Mouse (Mus musculus): ENCODE results near the gene Fnbp1. TPM values are rescaled to one million over a fixed set of nuclear protein-coding genes. Genes with fewer than 3 reads are reported as not detected.
A peak's percentile ranks its signal among the peaks of the same experiment; 100 is the strongest.

The Fnbp1 gene
- polyA plus RNA-seq, 1 experiment from 2014 or later: 34.6 TPM

- ATAC-seq (ENCODE audit: insufficient read depth, low FRiP score): no peak
- no peaks in the 10 kb centered on the region for H3K4me1 ChIP-seq (ENCODE audit: control insufficient read depth, insufficient read depth, low read length)
- H3K4me3 ChIP-seq (replicated peaks; ENCODE audit: low read length): no peak overlapping the region
- H3K4me2 ChIP-seq (ENCODE audit: low read depth, low read length): no peak overlapping the region
- no peaks in the 10 kb centered on the region for H3K9me3 ChIP-seq (replicated peaks; ENCODE audit: control insufficient read depth, low read length)
- H3K27me3 ChIP-seq (ENCODE audit: control insufficient read depth, insufficient read depth, low read length): no peaks in the 10 kb centered on the region
- 92% methylated on average over 7 of the region's 7 CpGs for WGBS
- H3K36me3 ChIP-seq (ENCODE audit: control insufficient read depth, insufficient read depth, low read length): peaks cover 8% of the 10 kb centered on the region
- no peak overlapping the region for H3K9ac ChIP-seq (ENCODE audit: low read length)
- H3K27ac ChIP-seq (ENCODE audit: low read length): no peak overlapping the region
Observed at GRCm38 (mm10) chr2:31075836-31076235, 66.0 kb downstream of the Fnbp1 start.

- ATAC-seq (ENCODE audit: insufficient read depth, low FRiP score): no peak
- Histone ChIP-seq H3K9ac (ENCODE audit: low read length) (no peak overlapping the region), H3K27me3 (ENCODE audit: control insufficient read depth, insufficient read depth, low read length) (no peaks in the 10 kb centered on the region), H3K27ac (ENCODE audit: low read length) (no peak overlapping the region), H3K4me1 (ENCODE audit: control insufficient read depth, insufficient read depth, low read length) (no peaks in the 10 kb centered on the region), H3K4me2 (ENCODE audit: low read depth, low read length) (no peak overlapping the region), H3K9me3 (replicated peaks; ENCODE audit: control insufficient read depth, low read length) (no peaks in the 10 kb centered on the region), H3K4me3 (replicated peaks; ENCODE audit: low read length) (no peak overlapping the region), H3K36me3 (ENCODE audit: control insufficient read depth, insufficient read depth, low read length) (peaks cover 8% of the 10 kb centered on the region; the same call in 1 of the 2 replicates)
- 88% methylated on average over 2 of the region's 2 CpGs for WGBS
Observed at GRCm38 (mm10) chr2:31075168-31075567, 66.6 kb downstream of the Fnbp1 start.

- 90% methylated on average over 7 of the region's 7 CpGs for WGBS
Observed at GRCm38 (mm10) chr2:31069506-31069905, 72.3 kb downstream of the Fnbp1 start.

GRCm38 (mm10) chr2:31069114-31069445 lies 72.7 kb downstream of the Fnbp1 start:
- no peak for ATAC-seq (ENCODE audit: insufficient read depth, low FRiP score)
- WGBS: 88% methylated on average over 4 of the region's 4 CpGs
- peaks cover 8% of the 10 kb centered on the region for H3K36me3 ChIP-seq (ENCODE audit: control insufficient read depth, insufficient read depth, low read length)
- no peak overlapping the region for H3K9ac ChIP-seq (ENCODE audit: low read length)
- H3K4me2 ChIP-seq (ENCODE audit: low read depth, low read length): no peak overlapping the region
- no peaks in the 10 kb centered on the region for H3K27me3 ChIP-seq (ENCODE audit: control insufficient read depth, insufficient read depth, low read length)
- H3K4me3 ChIP-seq (replicated peaks; ENCODE audit: low read length): no peak overlapping the region
- H3K4me1 ChIP-seq (ENCODE audit: control insufficient read depth, insufficient read depth, low read length): no peaks in the 10 kb centered on the region
- no peak overlapping the region for H3K27ac ChIP-seq (ENCODE audit: low read length)
- H3K9me3 ChIP-seq (replicated peaks; ENCODE audit: control insufficient read depth, low read length): no peaks in the 10 kb centered on the region

More at GRCm38 (mm10) chr2:31069506-31069905, 72.3 kb downstream of the Fnbp1 start:
- Histone ChIP-seq H3K4me1 (ENCODE audit: control insufficient read depth, insufficient read depth, low read length) (no peaks in the 10 kb centered on the region), H3K27ac (ENCODE audit: low read length) (no peak overlapping the region), H3K27me3 (ENCODE audit: control insufficient read depth, insufficient read depth, low read length) (no peaks in the 10 kb centered on the region), H3K4me2 (ENCODE audit: low read depth, low read length) (no peak overlapping the region), H3K36me3 (ENCODE audit: control insufficient read depth, insufficient read depth, low read length) (peaks cover 8% of the 10 kb centered on the region), H3K4me3 (replicated peaks; ENCODE audit: low read length) (no peak overlapping the region), H3K9me3 (replicated peaks; ENCODE audit: control insufficient read depth, low read length) (no peaks in the 10 kb centered on the region), H3K9ac (ENCODE audit: low read length) (no peak overlapping the region)
- no peak for ATAC-seq (ENCODE audit: insufficient read depth, low FRiP score)

DNA sequence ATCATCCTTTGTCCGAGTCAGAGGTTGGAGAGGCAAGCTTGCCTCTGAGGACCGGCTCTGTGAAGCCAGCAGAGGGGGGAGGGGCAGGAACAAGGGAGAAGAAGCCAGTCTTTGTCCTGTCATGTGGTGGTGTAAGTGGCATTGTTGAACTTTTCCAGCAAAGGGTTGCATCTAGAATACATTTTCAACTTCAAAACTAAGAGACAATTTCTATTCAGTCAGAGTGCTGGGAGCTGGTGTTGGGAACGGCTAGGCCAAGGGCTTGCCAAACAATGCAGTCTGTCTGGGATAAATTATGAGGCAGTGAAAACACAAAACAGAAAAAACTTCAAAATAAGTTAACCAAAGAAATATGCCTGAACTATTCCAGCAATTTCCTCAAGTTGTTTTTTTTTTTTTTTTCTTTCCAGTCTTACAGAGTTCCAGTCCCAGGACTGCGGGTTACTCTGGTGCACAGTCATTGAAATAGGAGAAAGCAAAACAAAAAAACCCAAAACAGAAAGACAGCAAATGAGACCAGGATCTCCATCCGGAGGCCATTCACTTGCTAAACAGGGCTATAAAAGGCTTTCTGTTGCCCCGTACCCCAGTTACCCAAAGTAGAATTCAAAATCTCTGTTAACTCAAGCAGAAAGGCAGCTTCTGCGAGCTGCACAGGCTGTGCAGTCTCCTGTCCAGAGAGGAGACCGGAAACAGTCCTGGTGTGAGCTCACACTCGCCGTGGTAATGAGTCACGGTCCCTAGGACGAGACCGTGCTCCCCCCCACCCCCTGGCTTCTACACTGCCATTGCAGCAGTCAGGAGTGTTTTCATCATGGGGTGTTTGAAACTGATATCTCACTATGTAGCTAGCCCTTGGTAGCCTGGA lies 73.3 kb downstream of the Fnbp1 start:
- Histone ChIP-seq H3K9ac (ENCODE audit: low read length) (no peak overlapping the region), H3K27ac (ENCODE audit: low read length) (peak overlapping the region; percentile 18; the same call in 1 of the 2 replicates), H3K4me2 (ENCODE audit: low read depth, low read length) (no peak overlapping the region), H3K4me1 (ENCODE audit: control insufficient read depth, insufficient read depth, low read length) (no peaks in the 10 kb centered on the region), H3K9me3 (replicated peaks; ENCODE audit: control insufficient read depth, low read length) (no peaks in the 10 kb centered on the region), H3K4me3 (replicated peaks; ENCODE audit: low read length) (no peak overlapping the region), H3K27me3 (ENCODE audit: control insufficient read depth, insufficient read depth, low read length) (no peaks in the 10 kb centered on the region), H3K36me3 (ENCODE audit: control insufficient read depth, insufficient read depth, low read length) (peaks cover 8% of the 10 kb centered on the region)
- 58% methylated on average over 13 of the region's 13 CpGs for WGBS
- ATAC-seq (ENCODE audit: insufficient read depth, low FRiP score): no peak

- no peak for ATAC-seq (ENCODE audit: insufficient read depth, low FRiP score)
- Histone ChIP-seq H3K27ac (ENCODE audit: low read length) (no peak overlapping the region), H3K4me2 (ENCODE audit: low read depth, low read length) (no peak overlapping the region), H3K9ac (ENCODE audit: low read length) (no peak overlapping the region), H3K27me3 (ENCODE audit: control insufficient read depth, insufficient read depth, low read length) (no peaks in the 10 kb centered on the region), H3K36me3 (ENCODE audit: control insufficient read depth, insufficient read depth, low read length) (peaks cover 8% of the 10 kb centered on the region), H3K9me3 (replicated peaks; ENCODE audit: control insufficient read depth, low read length) (no peaks in the 10 kb centered on the region), H3K4me3 (replicated peaks; ENCODE audit: low read length) (no peak overlapping the region), H3K4me1 (ENCODE audit: control insufficient read depth, insufficient read depth, low read length) (no peaks in the 10 kb centered on the region)
- 64% methylated on average over 7 of the region's 7 CpGs for WGBS
Observed at GRCm38 (mm10) chr2:31067696-31068245, 74.0 kb downstream of the Fnbp1 start.

- ATAC-seq (ENCODE audit: insufficient read depth, low FRiP score): no peak
Observed at GRCm38 (mm10) chr2:31067059-31067595, 74.7 kb downstream of the Fnbp1 start.

GRCm38 (mm10) chr2:31066019-31066789 lies 75.6 kb downstream of the Fnbp1 start:
- Histone ChIP-seq H3K4me3 (replicated peaks; ENCODE audit: low read length) (no peak overlapping the region), H3K27me3 (ENCODE audit: control insufficient read depth, insufficient read depth, low read length) (no peaks in the 10 kb centered on the region), H3K9ac (ENCODE audit: low read length) (no peak overlapping the region), H3K27ac (ENCODE audit: low read length) (no peak overlapping the region), H3K4me2 (ENCODE audit: low read depth, low read length) (no peak overlapping the region), H3K36me3 (ENCODE audit: control insufficient read depth, insufficient read depth, low read length) (no peaks in the 10 kb centered on the region; the same call in 1 of the 2 replicates), H3K4me1 (ENCODE audit: control insufficient read depth, insufficient read depth, low read length) (no peaks in the 10 kb centered on the region), H3K9me3 (replicated peaks; ENCODE audit: control insufficient read depth, low read length) (no peaks in the 10 kb centered on the region)
- ATAC-seq (ENCODE audit: insufficient read depth, low FRiP score): no peak
- 81% methylated on average over 11 of the region's 11 CpGs for WGBS

More at GRCm38 (mm10) chr2:31067059-31067595, 74.7 kb downstream of the Fnbp1 start:
- Histone ChIP-seq H3K9ac (ENCODE audit: low read length) (no peak overlapping the region), H3K9me3 (replicated peaks; ENCODE audit: control insufficient read depth, low read length) (no peaks in the 10 kb centered on the region), H3K4me3 (replicated peaks; ENCODE audit: low read length) (no peak overlapping the region), H3K27me3 (ENCODE audit: control insufficient read depth, insufficient read depth, low read length) (no peaks in the 10 kb centered on the region), H3K36me3 (ENCODE audit: control insufficient read depth, insufficient read depth, low read length) (peaks cover 2% of the 10 kb centered on the region; the same call in 1 of the 2 replicates), H3K4me2 (ENCODE audit: low read depth, low read length) (no peak overlapping the region), H3K27ac (ENCODE audit: low read length) (no peak overlapping the region), H3K4me1 (ENCODE audit: control insufficient read depth, insufficient read depth, low read length) (no peaks in the 10 kb centered on the region)
- 89% methylated on average over 13 of the region's 13 CpGs for WGBS

All from stomach, embryonic 16.5 days (tissue).